Mouse (Mus musculus): Measurements from ENCODE around the gene Tmem231.
"Not testable (repeated sequence)": the region's sequence is repeated elsewhere in the genome, so short reads cannot be mapped to it uniquely, and the experiment has no call there.

Tmem231 gene

DNA sequence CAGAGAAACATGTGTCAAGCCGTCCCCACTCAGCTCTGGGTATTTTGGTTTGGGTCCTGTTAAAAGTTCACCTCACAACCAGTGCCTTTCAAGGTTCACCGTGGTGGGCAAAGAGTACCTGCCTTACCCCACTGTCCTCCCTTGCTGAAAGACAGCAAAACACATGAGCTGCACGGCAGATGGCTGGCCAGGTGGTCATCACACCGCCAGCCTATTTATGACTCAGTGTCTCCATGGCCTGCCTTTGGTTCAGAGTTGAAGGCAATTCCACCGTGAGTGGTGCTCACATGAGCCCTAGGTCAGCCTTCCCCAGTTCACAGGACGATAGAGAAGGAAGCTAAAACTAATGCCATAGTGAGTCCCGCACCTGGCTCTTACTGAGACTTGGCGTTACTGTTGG lies 14.3 kb upstream of the Tmem231 start:
- DNase-seq = peak; percentile 69 to 75

DNA sequence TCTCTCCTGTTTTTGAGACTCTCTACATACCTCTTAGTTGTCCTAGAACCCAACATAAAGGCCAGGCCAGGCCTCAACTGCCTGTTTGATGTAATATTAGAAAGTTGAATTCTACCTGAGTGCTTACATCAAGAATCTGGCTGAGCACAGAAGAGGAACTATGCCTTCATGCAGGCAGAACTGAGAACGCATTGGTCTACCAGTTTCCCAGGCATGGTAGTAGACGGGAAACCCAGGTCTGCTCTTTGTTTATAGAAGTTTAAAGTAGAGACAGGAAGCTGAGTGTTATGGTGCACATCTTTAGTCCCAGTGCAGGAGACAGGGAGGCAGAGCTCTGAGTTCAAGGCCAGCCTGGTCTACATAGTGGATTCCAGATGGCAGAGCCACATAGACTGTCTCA lies 13.5 kb upstream of the Tmem231 start:
- no peak for DNase-seq

DNA sequence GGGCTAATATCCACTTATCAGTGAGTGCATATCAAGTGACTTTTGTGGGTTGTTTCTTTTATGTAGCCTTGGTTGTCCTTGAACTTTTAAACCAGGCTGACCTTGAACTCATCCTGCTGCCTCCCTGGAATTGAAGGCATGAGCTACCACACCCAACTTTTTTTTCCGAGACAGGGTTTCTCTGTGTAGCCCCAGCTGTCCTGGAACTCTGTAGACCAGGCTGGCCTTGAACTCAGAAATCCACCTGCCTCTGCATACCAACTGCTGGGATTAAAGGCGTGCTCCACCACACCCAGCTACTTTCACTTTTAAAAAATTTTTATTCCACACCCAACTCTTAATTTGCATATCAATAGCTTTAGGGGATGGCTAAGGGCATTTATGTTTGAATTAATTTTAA lies 9.9 kb upstream of the Tmem231 start:
- DNase-seq = no peak

DNA sequence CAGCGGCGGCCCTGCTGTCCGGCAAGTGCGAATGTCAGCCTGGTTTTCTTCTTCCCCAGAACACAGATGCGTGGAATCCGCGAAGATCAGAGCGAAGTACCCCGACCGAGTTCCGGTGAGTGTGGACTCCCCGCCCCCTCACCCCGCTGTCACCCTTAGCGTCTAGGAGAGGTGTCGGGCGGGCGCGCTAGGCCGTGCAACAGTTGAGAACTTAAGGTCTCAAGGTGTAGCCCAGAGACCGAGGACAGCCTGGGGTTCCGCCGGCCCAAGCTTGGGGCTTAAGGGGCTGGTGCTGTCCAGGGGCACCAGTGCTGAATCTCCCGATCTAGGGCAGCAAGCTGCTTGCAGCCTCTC lies 7.4 kb upstream of the Tmem231 start:
- peak; percentile 36 to 56 for DNase-seq

DNA sequence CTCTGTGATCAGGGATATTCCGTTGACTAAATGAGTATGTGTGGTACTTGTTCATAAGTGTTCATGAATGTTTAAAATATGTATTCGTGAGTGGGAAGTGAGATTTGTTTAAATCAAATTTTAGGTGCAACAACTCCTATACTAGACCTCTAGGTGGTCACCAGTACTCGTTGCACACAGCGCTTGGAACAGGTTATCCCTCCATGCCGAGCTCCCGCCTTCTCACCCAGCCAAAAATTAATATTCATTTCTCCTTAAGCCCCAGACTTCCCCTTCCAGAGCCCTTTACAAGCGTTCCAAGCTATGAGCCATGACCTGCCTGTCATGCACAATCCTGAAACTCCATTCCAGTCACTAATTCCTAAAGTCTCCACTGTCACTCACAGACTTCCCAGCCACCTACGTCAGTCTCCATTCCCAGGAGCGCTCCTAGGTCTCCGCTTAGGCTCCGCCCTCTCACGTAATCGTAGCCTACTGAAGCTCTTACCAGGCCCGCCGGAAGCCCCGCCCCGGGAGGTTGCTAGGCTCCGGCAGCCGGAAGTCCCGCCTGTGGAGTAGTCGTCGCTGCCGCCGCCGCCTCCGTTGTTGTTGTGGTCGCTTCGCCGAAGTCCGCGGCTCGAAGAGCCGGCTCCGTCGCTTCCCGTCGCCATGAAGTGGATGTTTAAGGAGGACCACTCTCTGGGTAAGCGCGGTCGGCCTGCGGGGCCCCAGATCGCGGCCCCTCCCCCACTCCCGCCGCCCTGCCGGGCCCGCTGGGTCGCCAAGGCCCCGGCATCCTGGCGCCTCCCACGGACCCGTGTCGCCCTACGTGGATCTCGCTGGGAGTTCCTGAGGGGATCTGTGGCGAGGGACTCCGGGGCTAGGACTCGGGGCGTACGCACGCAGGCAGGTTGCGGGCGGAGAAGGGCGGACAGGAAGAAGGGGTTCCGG lies 6.8 kb upstream of the Tmem231 start, which contains the start of gene Gabarapl2:
Gabarapl2 (plus strand) TSS at position 533 of the 930 bp plus-strand sequence.
- DNase-seq = peak; percentile 99 to 100

DNA sequence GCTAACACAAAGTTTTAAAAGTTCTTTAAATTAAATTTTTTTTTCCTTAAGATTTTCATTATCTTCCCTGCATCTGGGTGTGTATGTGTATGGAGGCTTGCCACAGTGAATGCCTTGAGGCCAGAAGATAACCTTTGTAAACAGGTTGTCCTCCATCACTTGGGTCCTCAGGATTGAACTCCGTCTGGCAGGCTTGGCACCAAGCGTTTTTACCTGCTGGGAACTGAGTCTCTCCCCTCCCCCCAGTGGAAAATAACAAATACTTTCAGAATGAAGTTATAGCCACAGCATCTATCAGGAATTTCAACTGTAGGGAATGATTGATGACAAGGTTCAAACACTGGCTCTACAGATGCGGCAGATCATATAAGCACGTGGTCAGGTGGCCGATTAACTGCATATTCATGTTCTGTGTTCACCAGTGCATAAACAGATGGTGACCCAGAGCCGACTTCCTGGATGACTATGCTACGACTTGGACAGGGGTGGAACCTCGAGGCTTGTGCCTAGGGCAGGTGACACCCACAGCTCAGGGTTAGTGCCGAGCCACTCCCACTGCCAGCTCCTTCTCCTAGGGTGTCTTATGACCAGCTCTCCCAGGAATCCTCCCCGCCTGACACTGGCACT lies 5.9 kb upstream of the Tmem231 start:
- peak; percentile 66 to 73 for DNase-seq

DNA sequence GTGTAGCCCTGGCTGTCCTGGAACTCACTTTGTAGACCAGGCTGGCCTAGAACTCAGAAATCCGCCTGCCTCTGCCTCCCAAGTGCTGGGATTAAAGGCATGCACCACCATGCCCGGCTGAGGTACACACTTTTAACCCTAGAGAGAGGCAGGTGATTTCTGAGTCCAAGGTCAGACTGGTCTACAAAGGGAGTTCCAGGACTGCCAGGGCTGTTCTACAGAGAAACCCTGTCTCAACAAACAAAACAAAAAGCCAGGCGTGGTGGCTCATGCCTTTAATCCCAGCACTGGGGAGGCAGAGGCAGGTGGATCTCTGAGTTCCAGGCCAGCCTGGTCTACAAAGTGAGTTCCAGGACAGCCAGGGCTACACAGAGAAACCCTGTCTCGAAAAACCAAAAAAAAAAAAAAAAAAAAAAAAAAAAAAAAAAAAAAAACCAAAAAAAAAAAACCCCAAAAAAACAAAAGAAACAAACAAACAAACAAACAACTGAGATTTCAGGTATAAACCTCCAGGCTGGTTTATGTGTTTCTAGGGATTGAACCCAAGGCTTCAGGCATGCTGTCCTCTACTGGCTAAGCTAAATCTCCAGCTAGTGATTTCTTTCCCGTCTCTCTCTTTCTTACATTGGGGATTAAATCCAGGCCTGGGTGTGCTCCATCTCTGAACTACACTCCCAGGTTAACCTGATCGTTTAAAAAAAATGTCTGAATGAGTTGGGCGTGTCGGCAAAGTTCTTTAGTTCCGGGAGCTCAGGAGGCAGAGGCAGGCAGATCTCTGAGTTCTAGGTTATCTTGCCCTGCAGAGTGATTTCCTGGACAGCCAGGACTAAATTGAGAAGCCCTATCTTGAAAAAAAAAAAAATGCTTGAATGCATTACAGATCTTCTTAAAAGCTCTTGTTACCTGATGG lies 4.7 kb upstream of the Tmem231 start:
- not testable (repeated sequence) for DNase-seq

DNA sequence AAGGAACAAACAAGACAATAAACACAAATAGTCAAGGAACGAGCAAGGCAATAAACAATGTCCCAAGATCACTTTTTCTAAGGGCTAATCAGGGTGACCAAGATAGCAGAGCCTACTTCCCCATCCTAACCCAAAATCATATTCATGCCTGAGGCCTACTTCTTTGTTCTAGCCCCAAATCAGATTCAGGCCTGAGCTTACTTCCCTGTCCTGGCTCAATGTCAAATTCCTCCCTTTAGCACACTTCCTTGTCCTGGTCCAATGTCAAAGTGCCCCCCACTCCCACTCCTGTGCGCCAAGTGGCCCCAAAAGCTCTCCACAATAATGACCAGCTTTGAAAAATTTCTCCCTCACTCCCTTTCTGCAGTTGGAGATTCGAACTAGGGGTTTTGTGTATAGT lies 3.5 kb upstream of the Tmem231 start:
- DNase-seq = no peak

DNA sequence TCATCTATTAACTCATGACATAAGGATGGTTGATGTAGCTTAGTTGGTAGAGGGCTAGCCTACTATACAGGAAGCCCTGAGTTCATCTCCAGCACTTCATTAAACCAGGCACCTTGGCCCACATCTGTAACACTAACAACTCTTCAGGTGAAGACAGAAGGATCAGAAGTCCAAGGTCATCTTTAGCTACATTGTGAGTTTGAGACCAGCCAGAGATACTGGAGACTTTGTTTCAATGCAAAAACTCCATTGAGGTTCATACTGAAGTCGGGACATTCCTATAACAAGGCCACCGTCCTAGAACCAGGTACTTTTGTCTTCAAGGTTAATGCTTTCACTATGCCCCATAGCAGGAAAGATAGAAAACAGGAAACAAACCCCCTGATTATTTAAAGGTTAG lies 520 bp upstream of the Tmem231 start:
- no peak for DNase-seq

DNA sequence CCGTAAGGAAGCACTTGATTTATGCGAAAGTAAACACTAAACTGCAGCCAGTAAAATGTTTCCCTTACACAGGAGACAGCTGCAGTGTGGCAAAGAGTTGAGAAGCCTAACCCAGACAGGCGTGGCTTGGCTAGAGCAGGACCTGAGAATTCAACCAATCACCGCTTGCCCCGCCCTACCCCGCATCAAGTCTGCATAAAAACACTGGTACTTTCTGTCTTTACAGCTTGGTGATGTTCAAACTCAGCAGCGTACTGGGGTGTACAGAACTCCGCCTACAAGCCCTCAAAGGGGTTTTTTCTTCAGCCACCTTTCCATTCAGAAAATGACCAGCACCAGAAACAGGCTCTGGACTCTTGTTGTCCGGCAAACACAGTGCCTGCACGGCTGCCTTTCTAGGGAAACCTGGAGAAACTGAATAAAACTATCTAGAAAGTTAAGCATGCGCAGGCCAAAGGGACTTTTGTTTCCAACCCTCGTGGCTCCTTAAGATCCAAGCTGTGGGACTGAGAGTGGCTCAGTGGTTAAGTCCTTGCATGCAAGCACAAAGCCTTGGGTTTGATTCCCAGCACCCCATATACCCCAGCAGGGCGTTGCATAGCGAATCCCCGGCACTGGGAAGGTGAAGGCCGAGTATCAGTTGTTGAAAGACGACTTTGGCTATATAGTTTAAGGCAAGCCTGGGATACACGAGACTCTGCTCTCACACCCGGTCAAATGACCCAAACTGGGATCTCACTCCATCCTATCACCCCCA lies 923 bp downstream of the Tmem231 start:
- peak; percentile 62 to 76 for DNase-seq

DNA sequence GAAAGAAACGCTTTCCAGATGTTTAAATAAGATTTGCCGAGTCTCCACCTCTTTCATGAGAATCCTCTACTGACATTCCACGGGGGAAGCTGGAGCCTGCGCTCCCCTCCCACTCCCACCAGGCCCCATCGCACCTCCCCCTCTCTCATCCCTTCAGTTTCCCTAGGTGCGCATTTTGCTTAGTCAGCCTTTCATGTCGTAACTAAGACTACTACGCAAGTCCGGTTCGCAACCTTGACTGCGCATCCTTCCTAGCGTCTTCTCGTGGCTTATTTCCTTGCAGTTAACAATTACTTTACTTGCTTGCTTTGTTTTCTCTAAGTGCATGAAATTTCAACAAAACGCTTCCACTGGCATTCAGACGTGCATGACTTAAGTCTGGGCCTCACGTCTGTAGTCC lies 2.0 kb downstream of the Tmem231 start:
- no peak for DNase-seq

DNA sequence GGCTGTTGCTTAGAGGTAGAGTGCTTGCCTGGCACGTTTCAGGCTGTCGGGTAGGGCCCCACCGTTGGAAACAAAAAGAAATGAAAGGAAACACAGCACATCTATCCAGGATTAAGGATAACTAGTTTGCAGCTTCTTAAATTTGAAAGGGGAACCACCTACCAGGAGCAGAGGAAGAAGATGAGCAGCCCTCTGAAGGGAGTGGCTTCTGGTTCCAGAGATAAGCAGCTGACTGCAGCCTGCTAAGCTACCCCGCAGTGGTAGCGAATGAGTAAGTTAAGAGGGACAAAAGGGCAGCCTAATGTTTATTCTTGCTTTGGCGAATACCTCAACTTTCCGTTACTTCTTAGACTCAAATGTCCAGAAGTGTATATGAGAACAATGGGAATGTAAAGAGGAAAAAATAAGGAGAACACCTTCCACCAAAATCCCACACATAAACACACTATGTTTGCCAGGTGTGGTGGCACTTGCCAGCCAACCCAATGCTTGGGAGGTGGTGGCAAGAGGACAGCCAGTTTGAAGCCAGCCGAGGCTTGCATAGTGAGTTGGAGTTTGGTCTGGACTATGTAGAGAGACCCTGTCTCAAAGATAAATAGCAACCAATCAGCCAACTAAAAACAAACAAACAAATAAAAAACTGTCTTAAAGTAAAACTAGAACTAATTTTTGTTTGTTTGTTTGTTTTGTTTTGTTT lies 3.9 kb downstream of the Tmem231 start:
- DNase-seq = no peak

DNA sequence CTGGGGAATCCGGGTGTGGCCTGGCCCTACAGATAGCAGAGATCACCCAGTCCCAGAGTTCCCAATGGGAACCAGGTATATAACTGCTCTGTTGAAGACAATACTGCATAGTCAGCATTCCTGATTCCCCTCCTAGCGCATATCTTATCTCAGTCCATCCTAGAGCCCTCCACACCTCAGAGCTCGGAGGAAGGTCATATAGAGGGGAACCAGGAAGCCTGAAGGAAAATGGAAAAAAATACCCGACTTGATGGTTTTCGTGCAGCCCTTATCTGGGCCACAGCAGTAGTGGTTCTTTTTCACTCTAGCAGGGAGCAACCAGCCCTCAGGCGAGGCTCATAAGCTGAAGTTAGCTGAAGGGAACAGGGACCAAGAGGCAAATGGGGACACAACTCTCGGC lies 8.7 kb downstream of the Tmem231 start:
- no peak for DNase-seq

DNA sequence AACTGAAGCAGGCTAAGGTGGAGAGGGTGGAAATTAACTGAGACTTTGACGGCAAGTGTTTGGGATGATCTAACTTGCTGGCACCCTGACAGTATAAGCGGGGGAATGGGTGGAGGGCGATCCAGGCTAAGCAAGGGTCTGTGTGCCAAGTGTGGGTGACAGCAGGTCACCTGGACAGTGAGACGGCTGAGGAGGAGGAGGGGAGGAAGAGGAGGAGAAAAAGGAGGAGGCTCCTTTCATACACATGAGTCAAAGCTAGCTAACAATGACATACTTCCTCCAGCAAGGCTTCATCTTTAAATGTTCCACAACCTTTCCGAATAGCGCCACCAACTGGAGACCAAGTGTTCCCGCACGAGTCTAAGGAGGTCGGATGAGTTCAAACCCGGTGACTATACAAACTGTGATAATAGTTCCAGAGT lies 10.3 kb downstream of the Tmem231 start:
- DNase-seq = peak; percentile 84 to 87

DNA sequence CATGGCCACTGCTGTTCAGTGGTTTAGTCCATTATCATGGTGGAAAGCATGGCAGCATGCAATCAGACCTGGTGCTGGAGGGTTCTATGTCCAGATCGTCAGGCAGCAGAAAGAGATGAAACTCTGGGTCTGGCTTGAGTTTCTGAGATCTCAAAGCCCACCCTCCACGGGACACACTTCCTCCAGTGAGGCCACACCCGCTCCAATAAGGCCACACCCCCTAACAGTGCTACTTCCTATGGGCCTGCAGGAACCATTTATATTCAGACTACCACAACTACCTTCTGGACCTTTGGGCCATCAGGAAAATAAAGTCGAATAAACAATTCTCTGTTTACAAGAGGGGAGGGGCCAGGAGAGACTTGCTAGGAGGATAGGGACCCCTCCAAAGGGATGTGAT lies 12.7 kb downstream of the Tmem231 start:
- no peak for DNase-seq

DNA sequence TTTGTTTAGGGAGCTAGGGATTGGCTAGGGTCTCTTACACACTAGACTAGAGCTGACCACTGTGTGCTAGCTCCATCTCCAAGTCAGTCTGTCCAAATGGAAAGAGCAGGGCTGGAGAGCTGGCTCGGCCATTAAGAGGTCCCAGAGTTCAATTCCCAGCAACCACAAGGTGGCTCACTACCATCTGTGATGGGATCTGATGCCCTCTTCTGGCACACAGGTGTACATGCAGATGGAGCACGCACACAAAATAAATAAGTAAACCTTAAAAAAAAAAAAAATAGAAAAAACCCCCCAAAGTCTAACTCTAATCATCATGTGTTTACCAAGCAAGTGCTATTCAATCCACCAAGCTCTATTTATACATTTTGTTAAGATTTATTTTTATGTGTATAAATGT lies 14.0 kb downstream of the Tmem231 start:
- DNase-seq = no peak

DNA sequence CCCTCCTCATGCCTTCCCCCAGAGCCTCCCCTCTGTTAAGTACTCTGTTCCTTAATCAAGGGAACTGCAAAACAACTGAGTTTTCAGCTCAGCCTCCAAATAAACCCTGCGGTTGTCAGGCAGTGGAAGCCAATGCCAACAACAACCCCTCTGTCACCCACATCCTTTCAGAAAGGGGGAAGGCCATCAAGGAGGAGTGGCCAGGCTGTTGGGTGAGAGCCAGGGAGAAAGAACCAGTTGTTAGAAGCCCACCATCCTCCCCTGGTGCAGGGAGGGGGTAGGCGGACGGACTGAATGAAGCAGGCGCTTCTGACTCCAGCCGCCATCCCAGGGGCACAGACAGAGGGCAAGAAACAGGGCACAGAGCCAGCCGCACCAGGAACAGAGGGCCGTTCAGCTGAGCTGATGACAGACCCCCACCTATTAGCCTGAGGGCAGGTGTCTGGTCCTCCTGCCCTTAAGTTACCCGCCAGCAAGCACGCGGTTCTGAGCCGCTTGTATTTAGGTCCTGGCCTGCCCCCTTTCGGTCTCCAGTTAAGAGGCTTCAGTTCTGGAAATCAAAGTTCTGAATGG lies 20.7 kb downstream of the Tmem231 start:
- peak in 1 of 2 experiments; percentile 17 for DNase-seq

DNA sequence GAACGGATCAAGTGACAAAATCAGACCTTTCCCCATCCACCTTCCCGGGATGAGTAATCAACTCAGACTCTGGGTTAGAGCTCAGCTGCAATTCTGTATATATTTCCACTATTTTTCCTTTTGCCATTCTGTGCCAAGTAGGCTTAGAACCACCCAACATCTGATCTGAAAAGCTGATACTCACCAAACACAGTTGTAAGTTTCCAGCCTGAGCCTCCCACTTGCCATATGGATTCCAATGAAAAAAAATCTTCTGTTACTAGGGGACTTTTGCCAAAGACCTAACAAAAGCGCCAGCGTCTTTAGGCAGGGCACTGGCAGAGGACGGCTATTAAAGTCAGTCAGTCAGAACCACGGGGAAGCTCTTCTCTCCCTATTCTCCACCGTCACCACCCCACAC lies 22.1 kb downstream of the Tmem231 start:
- no peak for DNase-seq

DNA sequence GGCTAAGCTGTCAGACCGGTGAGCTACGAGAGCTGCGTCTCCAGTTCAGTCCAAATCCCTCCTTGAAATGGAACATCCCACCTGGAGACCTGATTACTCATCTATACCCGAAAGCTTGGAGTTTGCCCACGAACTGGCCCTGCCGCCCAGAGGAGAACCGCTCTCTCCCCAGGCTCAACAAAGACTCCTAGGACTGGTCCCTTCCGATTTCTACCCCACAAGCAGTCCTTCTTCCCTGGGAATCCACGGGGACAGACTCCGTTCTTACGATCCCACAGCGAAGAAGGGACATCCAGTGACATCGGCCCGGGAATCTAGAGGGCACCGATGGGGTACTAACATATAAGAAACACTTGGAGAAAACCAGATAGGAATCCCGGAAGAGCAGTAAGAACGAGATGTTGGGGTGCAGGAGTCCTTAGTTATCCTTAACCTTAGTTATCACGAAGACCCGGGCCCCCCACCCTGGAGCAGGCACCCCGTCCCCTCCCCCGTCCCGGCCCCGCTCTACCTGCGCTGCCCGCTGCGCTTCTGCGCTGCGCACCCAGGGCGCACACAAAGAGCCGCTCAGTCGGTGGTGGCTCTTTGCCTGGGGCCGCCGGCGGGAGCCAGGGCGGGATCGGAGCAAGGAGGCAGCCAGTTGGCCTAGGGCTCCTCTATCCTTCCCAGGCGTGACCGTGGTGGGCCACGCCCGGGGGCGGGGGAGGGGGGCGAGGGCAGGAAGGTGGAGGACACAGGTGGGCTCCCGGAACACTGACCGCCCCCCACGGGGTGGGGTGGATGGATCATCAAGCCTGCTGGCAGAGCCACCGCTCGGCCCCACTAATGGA lies 23.8 kb downstream of the Tmem231 start, which contains the start of gene Chst5:
Chst5 (minus strand) TSS at position 827 of the 830 bp plus-strand sequence.
- peak; percentile 41 to 60 for DNase-seq

DNA sequence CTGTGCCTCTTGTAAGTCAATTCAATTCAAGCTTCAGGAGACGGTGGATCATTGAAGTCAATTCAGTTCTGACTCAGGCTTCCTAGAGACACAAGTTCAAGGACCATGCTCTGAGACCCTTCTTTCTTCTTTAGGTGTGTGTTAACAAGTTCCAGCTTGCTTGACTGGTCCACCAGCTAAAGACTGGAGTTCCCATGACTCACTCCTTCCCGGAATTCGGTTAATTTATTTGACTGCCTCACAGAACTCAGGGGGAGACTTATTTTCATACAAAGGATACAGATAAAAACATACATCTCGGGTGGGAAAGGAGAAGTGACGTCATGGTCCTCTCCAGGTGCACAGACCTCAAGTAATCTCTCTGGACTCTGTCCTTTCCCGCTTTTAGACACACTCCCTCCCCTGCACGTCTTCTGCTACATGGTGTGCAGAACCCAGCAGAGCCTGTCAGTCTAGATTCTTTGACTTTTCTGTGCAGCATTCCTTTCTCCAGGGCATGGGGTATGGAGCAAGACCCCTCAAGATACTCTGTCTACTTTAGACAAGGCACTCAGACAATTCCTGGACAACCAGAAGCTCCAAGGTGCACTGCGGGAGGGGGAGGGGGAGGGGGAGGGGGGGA lies 28.1 kb downstream of the Tmem231 start:
- DNase-seq = no peak
